Mouse (Mus musculus): Measurements from ENCODE around the gene Lrp5. TPM values are rescaled to one million over a fixed set of nuclear protein-coding genes. Genes with fewer than 3 reads are reported as not detected.
"Not testable (repeated sequence)": the region's sequence is repeated elsewhere in the genome, so short reads cannot be mapped to it uniquely, and the experiment has no call there.

The Lrp5 gene
- total and polyA plus RNA-seq, 2 experiments from 2014 or later = 0.58 to 15.0 TPM

DNA sequence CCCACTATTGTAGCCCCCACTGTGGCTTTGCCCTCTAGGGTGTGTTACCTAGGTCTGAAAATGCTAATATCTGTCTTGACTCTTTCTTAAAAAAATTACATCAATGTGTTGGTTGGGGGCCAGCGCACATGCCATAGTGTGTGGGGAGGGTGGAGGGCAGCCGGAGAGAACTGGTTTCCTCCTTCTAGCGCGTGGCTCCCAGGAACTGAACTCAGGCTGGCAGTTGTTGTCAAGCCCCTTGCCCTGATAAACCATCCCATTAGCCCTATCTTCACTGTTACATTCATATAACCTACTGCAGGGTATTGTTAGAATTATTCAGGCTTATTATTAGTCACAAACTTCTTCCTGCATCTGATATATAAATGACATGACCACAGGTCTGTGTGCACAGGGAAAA is 96.4 kb downstream of the Lrp5 start:
- no peak for DNase-seq (ENCODE audit: low spot score)
- Histone ChIP-seq H3K4me2 (ENCODE audit: low read depth, low read length, poor library complexity, severe bottlenecking) (no peak overlapping the region), H3K27me3 (ENCODE audit: insufficient read depth, low read length) (no peaks in the 10 kb centered on the region), H3K9me3 (ENCODE audit: low read length) (no peaks in the 10 kb centered on the region), H3K27ac (ENCODE audit: low read depth, low read length) (no peak overlapping the region), H3K4me1 (ENCODE audit: insufficient read depth, low read length) (no peaks in the 10 kb centered on the region), H3K36me3 (ENCODE audit: insufficient read depth, low read length) (no peaks in the 10 kb centered on the region), H3K9ac (replicated peaks; ENCODE audit: low read length, poor library complexity, severe bottlenecking) (no peak overlapping the region), H3K4me3 (ENCODE audit: low read depth, low read length) (no peak overlapping the region)
- no peak for TF ChIP-seq CTCF (IDR thresholded peaks at IDR 0.05)
- no peak for ATAC-seq (ENCODE audit: low FRiP score)
- 96% methylated on average over 4 of the region's 4 CpGs for WGBS

DNA sequence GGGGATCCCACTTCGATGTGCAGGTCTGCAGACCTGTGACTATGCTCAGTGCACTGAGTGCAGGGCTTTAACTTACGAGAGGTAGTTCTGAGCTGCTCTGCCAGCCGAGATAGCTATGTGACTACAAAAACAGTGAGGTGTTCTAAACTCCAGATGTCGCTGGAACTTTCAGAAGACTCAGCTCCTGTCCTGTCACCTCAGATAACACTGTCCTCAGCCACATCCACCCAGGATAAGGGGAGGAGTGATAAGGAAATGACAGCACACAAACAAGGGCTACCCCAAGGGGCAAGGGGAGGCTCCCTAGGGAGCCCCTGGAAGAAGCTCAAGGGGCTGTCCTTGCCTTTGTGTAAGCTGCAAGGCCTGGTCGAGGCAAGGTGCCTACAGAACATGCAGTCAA is 96.8 kb downstream of the Lrp5 start:
- H3K36me3 ChIP-seq (ENCODE audit: insufficient read depth, low read length) = no peaks in the 10 kb centered on the region

GRCm38 (mm10) chr19:3587729-3588128 is 98.6 kb downstream of the Lrp5 start:
- not testable (repeated sequence) for H3K9me3 ChIP-seq (ENCODE audit: low read length); H3K27me3 ChIP-seq (ENCODE audit: insufficient read depth, low read length); H3K36me3 ChIP-seq (ENCODE audit: insufficient read depth, low read length); H3K4me2 ChIP-seq (ENCODE audit: low read depth, low read length, poor library complexity, severe bottlenecking); H3K9ac ChIP-seq (replicated peaks; ENCODE audit: low read length, poor library complexity, severe bottlenecking); H3K4me3 ChIP-seq (ENCODE audit: low read depth, low read length); H3K4me1 ChIP-seq (ENCODE audit: insufficient read depth, low read length); DNase-seq (ENCODE audit: low spot score); H3K27ac ChIP-seq (ENCODE audit: low read depth, low read length); ATAC-seq (ENCODE audit: low FRiP score)
- WGBS = 96% methylated on average over 5 of the region's 5 CpGs
- TF ChIP-seq CTCF (IDR thresholded peaks at IDR 0.05) = peak; percentile 51

More for the DNA sequence above, 96.8 kb downstream of the Lrp5 start:
- Histone ChIP-seq H3K9ac (replicated peaks; ENCODE audit: low read length, poor library complexity, severe bottlenecking) (no peak overlapping the region), H3K4me2 (ENCODE audit: low read depth, low read length, poor library complexity, severe bottlenecking) (no peak overlapping the region), H3K9me3 (ENCODE audit: low read length) (no peaks in the 10 kb centered on the region), H3K27ac (ENCODE audit: low read depth, low read length) (no peak overlapping the region), H3K27me3 (ENCODE audit: insufficient read depth, low read length) (no peaks in the 10 kb centered on the region), H3K4me3 (ENCODE audit: low read depth, low read length) (no peak overlapping the region), H3K4me1 (ENCODE audit: insufficient read depth, low read length) (no peaks in the 10 kb centered on the region)
- no peak for TF ChIP-seq CTCF (IDR thresholded peaks at IDR 0.05)
- DNase-seq (ENCODE audit: low spot score) (no peak), ATAC-seq (ENCODE audit: low FRiP score) (no peak)
- 91% methylated on average over 5 of the region's 5 CpGs for WGBS

- peak; percentile 67 for TF ChIP-seq CTCF (IDR thresholded peaks at IDR 0.05)
- no peak overlapping the region for H3K27ac ChIP-seq (ENCODE audit: low read depth, low read length)
- H3K9ac ChIP-seq (replicated peaks; ENCODE audit: low read length, poor library complexity, severe bottlenecking) = no peak overlapping the region
- no peaks in the 10 kb centered on the region for H3K4me1 ChIP-seq (ENCODE audit: insufficient read depth, low read length)
- no peak overlapping the region for H3K4me3 ChIP-seq (ENCODE audit: low read depth, low read length)
- H3K9me3 ChIP-seq (ENCODE audit: low read length) = no peaks in the 10 kb centered on the region
- no peaks in the 10 kb centered on the region for H3K36me3 ChIP-seq (ENCODE audit: insufficient read depth, low read length)
- 45% methylated on average over 1 of the region's 1 CpGs for WGBS
- ATAC-seq (ENCODE audit: low FRiP score) (no peak), DNase-seq (ENCODE audit: low spot score) (peak; percentile 13)
- no peak overlapping the region for H3K4me2 ChIP-seq (ENCODE audit: low read depth, low read length, poor library complexity, severe bottlenecking)
- H3K27me3 ChIP-seq (ENCODE audit: insufficient read depth, low read length) = no peaks in the 10 kb centered on the region
Measured at GRCm38 (mm10) chr19:3586540-3586939, 99.8 kb downstream of the Lrp5 start.

- Histone ChIP-seq H3K9ac (replicated peaks; ENCODE audit: low read length, poor library complexity, severe bottlenecking) (no peak overlapping the region), H3K9me3 (ENCODE audit: low read length) (no peaks in the 10 kb centered on the region), H3K4me2 (ENCODE audit: low read depth, low read length, poor library complexity, severe bottlenecking) (no peak overlapping the region), H3K36me3 (ENCODE audit: insufficient read depth, low read length) (no peaks in the 10 kb centered on the region), H3K4me3 (ENCODE audit: low read depth, low read length) (no peak overlapping the region), H3K27me3 (ENCODE audit: insufficient read depth, low read length) (no peaks in the 10 kb centered on the region), H3K27ac (ENCODE audit: low read depth, low read length) (no peak overlapping the region), H3K4me1 (ENCODE audit: insufficient read depth, low read length) (no peaks in the 10 kb centered on the region)
- no peak for TF ChIP-seq CTCF (IDR thresholded peaks at IDR 0.05)
- WGBS = 96% methylated on average over 9 of the region's 9 CpGs
- DNase-seq (ENCODE audit: low spot score) = no peak
- ATAC-seq (ENCODE audit: low FRiP score) = no peak
Measured at GRCm38 (mm10) chr19:3586026-3586425, 100.3 kb downstream of the Lrp5 start.

- ATAC-seq (ENCODE audit: low FRiP score) = no peak
Measured at GRCm38 (mm10) chr19:3581326-3581725, 105.0 kb downstream of the Lrp5 start.

More at GRCm38 (mm10) chr19:3581326-3581725, 105.0 kb downstream of the Lrp5 start:
- H3K4me3 ChIP-seq (ENCODE audit: low read depth, low read length) = no peak overlapping the region
- no peaks in the 10 kb centered on the region for H3K9me3 ChIP-seq (ENCODE audit: low read length)
- H3K9ac ChIP-seq (replicated peaks; ENCODE audit: low read length, poor library complexity, severe bottlenecking) = no peak overlapping the region
- peak; percentile 81 for TF ChIP-seq CTCF (IDR thresholded peaks at IDR 0.05)
- peak; percentile 61 for DNase-seq (ENCODE audit: low spot score)
- WGBS = 16% methylated on average over 7 of the region's 7 CpGs
- no peak overlapping the region for H3K4me2 ChIP-seq (ENCODE audit: low read depth, low read length, poor library complexity, severe bottlenecking)
- no peaks in the 10 kb centered on the region for H3K36me3 ChIP-seq (ENCODE audit: insufficient read depth, low read length)
- H3K27me3 ChIP-seq (ENCODE audit: insufficient read depth, low read length) = no peaks in the 10 kb centered on the region
- H3K4me1 ChIP-seq (ENCODE audit: insufficient read depth, low read length) = no peaks in the 10 kb centered on the region
- no peak overlapping the region for H3K27ac ChIP-seq (ENCODE audit: low read depth, low read length)
